Mouse (Mus musculus) thymus, adult 2 months (tissue): Measurements from ENCODE around the gene Kat8.

ENCODE experiments used
- CTCF ChIP-seq: fragments of 200-500 bp; IDR thresholded peaks from 2 replicates; pipeline ENCODE4 v1.5.1; 2012; ENCODE audit warnings: mild to moderate bottlenecking, control low read depth, low read length, moderate library complexity, borderline replicate concordance; ENCODE audit not compliant: control insufficient read depth, poor library complexity, insufficient read depth; ENCODE audit errors: extremely low read depth
- POLR2A ChIP-seq: fragments of 200-500 bp; IDR thresholded peaks from 2 replicates; pipeline ENCODE4 v1.6.1; 2012; ENCODE audit warnings: mild to moderate bottlenecking, low read length, control low read depth, moderate library complexity; ENCODE audit not compliant: control insufficient read depth, poor library complexity, insufficient read depth; ENCODE audit errors: extremely low read depth

- TF ChIP-seq CTCF (no peak), POLR2A (no peak)
These were observed 54.1 kb downstream of the Kat8 start for GRCm38 (mm10) chr7:127966371-127966918.
